Mouse (Mus musculus): ENCODE results near the gene Hapln2. TPM values are rescaled to one million over a fixed set of nuclear protein-coding genes. Genes with fewer than 3 reads are reported as not detected.

The Hapln2 gene
- total and polyA plus RNA-seq, 3 experiments: not detected

DNA sequence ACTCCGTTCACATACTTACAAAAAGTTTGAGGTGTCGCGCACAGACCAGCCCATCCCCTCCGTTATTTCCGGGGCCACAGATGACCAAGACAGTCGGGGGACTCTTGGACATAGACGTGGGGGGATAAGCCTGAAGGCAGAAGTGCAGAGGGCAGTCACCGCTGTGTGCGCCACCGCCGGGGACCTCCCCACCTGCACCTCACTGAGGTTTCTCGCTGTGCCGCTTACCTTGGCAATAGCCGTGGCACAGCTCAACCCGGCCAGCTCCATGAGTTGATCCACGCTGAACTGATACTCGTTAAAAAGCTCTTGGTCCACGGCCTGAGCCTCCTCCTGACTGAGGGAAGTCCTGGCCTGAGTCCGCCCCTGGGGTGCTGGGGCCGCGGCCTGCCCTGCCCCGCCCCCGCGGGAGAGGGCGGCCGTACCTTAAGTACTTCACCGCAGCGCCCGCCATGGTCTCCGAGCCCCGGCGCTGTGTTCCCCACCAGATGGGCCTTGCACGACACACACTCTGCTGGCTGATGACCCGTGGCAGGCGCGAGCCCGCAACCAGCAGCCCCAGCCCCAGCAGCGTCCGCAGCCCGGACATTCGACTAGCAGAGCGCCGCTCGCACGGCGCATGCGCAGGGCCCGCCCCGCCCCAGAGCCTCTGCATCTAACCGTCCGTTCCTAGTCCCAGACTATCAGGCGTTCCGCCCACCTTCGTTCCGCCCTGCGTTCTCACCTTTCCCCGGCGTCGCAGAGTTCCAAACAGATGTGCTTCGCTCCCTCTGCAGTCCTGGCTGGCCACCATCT lies 30.7 kb upstream of the Hapln2 start, which contains the start of gene Naxe:
Naxe (minus strand) TSS at position 594 of the 795 bp plus-strand sequence.
- in situ Hi-C loops (cut with MboI; ENCODE audit: low pct_ligation_motif_present, low pct_unique_long_range_greater_than_20kb, low sequenced_read_pairs) (no loop called here), dilution Hi-C loops (cut with MboI; ENCODE audit: extremely low pct_ligation_motif_present, extremely low pct_unique_long_range_greater_than_20kb, low sequenced_read_pairs) (no loop called here)
- Histone ChIP-seq H3K9ac (ENCODE audit: insufficient read depth, low read depth) (peak within 1 kb of the TSS; percentile 69), H3K9me3 (replicated peaks; ENCODE audit: low read length) (peaks cover 3% of the 10 kb centered on the region), H3K79me2 (replicated peaks; ENCODE audit: control insufficient read depth, extremely low read depth, insufficient read depth, poor library complexity, severe bottlenecking) (no peaks in the 10 kb centered on the region), H3K27me3 (replicated peaks) (peaks cover 5% of the 10 kb centered on the region), H3K27ac (ENCODE audit: insufficient read depth, low read depth) (peak within 1 kb of the TSS; percentile 17; the same call in 1 of the 2 replicates), H3K4me3 (replicated peaks in 1 of 3; ENCODE audit: low read depth in 2 of 3, low read length in 2 of 3, poor library complexity in 1 of 3) (peak within 1 kb of the TSS; percentile 55 to 84 (median 57)), H3K4me2 (ENCODE audit: insufficient read depth, low read depth, poor library complexity, severe bottlenecking) (peak within 1 kb of the TSS; percentile 58), H3K4me1 (ENCODE audit: control insufficient read depth in 1 of 2, insufficient read depth in 2 of 2) (peaks cover 4 to 20% of the 10 kb centered on the region in 2 experiments), H3K36me3 (replicated peaks in 1 of 2; ENCODE audit: control insufficient read depth in 1 of 2, insufficient read depth in 1 of 2, low read length in 1 of 2) (peaks cover 34 to 41% of the 10 kb centered on the region in 2 experiments)
- no peak for TF ChIP-seq RCOR1 (conservative IDR thresholded peaks at IDR 0.05; ENCODE audit: low read depth, low read length)
- TF ChIP-seq EP300 (IDR thresholded peaks at IDR 0.05; ENCODE audit: low read length): no peak
- peak; percentile 70 for TF ChIP-seq ELF1 (IDR thresholded peaks at IDR 0.05; ENCODE audit: low read depth, low read length)
- TF ChIP-seq ETS1 (conservative IDR thresholded peaks at IDR 0.05; ENCODE audit: low read depth, low read length): no peak
- peak; percentile 75 for TF ChIP-seq ZMIZ1 (IDR thresholded peaks at IDR 0.05; ENCODE audit: low read depth, low read length)
- TF ChIP-seq CHD1 (IDR thresholded peaks at IDR 0.05; ENCODE audit: low read depth, low read length): no peak
- peak; percentile 73 for TF ChIP-seq CHD2 (IDR thresholded peaks at IDR 0.05; ENCODE audit: low read length)
- TF ChIP-seq MAX (IDR thresholded peaks at IDR 0.05; ENCODE audit: low read length): peak; percentile 92
- TF ChIP-seq POLR2A (IDR thresholded peaks at IDR 0.05; ENCODE audit: low read depth, low read length): peak; percentile 82
- TF ChIP-seq JUND (conservative IDR thresholded peaks at IDR 0.05; ENCODE audit: low read depth, low read length): no peak
- peak; percentile 99 for TF ChIP-seq NRF1 (IDR thresholded peaks at IDR 0.05; ENCODE audit: low read depth, low read length)
- peak; percentile 48; the same call in 1 of the 2 replicates for TF ChIP-seq MXI1 (IDR thresholded peaks at IDR 0.05; ENCODE audit: low read depth, low read length)
- no peak for TF ChIP-seq PAX5 (IDR thresholded peaks at IDR 0.05; ENCODE audit: low read length)
- TF ChIP-seq HCFC1 (IDR thresholded peaks at IDR 0.05; ENCODE audit: low read depth, low read length): peak; percentile 83
- TF ChIP-seq ZNF384 (IDR thresholded peaks at IDR 0.05; ENCODE audit: low read depth, low read length): no peak
- TF ChIP-seq CTCF (conservative IDR thresholded peaks at IDR 0.05 in 1 of 2, IDR thresholded peaks at IDR 0.05 in 1 of 2; ENCODE audit: low read depth in 2 of 2, low read length in 2 of 2): no peak
- TF ChIP-seq IRF4 (IDR thresholded peaks at IDR 0.05; ENCODE audit: low read depth, low read length): peak; percentile 54; the same call in 1 of the 2 replicates
- TF ChIP-seq MAZ (IDR thresholded peaks at IDR 0.05; ENCODE audit: low read depth, low read length): peak; percentile 73
- TF ChIP-seq POLR2AphosphoS2 (IDR thresholded peaks at IDR 0.05; ENCODE audit: low read depth, low read length): no peak
- TF ChIP-seq USF1 (IDR thresholded peaks at IDR 0.05; ENCODE audit: low read depth, low read length): no peak
- no peak for TF ChIP-seq USF2 (conservative IDR thresholded peaks at IDR 0.05; ENCODE audit: low read depth, low read length)
- TF ChIP-seq BHLHE40 (IDR thresholded peaks at IDR 0.05; ENCODE audit: low read depth, low read length): no peak
- 0 out of 2 replicates have a peak, but pooled peaks have one; percentile 53 for TF ChIP-seq MEF2A (IDR thresholded peaks at IDR 0.05; ENCODE audit: borderline replicate concordance, low read depth, low read length)
- no peak for TF ChIP-seq JUN (IDR thresholded peaks at IDR 0.05; ENCODE audit: insufficient read depth, low read depth, low read length)
- TF ChIP-seq TCF12 (IDR thresholded peaks at IDR 0.05; ENCODE audit: low read depth, low read length): peak; percentile 70
- TF ChIP-seq E2F4 (IDR thresholded peaks at IDR 0.05; ENCODE audit: insufficient replicate concordance, low read depth, low read length): no peak
- no peak for TF ChIP-seq MAFK (IDR thresholded peaks at IDR 0.05; ENCODE audit: insufficient replicate concordance, low read length)
- TF ChIP-seq MYC (IDR thresholded peaks at IDR 0.05; ENCODE audit: low read depth, low read length): no peak
- TF ChIP-seq UBTF (IDR thresholded peaks at IDR 0.05; ENCODE audit: low read depth, low read length): peak; percentile 98
- peak; percentile 88 for TF ChIP-seq SIN3A (IDR thresholded peaks at IDR 0.05; ENCODE audit: low read length)
- peak; percentile 82 for TF ChIP-seq NELFE (IDR thresholded peaks at IDR 0.05; ENCODE audit: low read depth, low read length)
- no peak for TF ChIP-seq ZC3H11A (IDR thresholded peaks at IDR 0.05; ENCODE audit: low read depth, low read length)
- no peak for TF ChIP-seq GABPA (IDR thresholded peaks at IDR 0.05; ENCODE audit: insufficient replicate concordance, low read depth, low read length)
- TF ChIP-seq RAD21 (IDR thresholded peaks at IDR 0.05; ENCODE audit: low read depth, low read length): no peak
- TF ChIP-seq ZKSCAN1 (IDR thresholded peaks at IDR 0.05; ENCODE audit: borderline replicate concordance, low read depth, low read length): no peak
- TF ChIP-seq SMC3 (IDR thresholded peaks at IDR 0.05; ENCODE audit: low read depth, low read length): no peak
- peak; percentile 67; the same call in 1 of the 2 replicates for TF ChIP-seq TBP (conservative IDR thresholded peaks at IDR 0.05; ENCODE audit: low read depth, low read length)
- TF ChIP-seq KAT2A (IDR thresholded peaks at IDR 0.05; ENCODE audit: insufficient replicate concordance, low read length): 0 out of 2 replicates have a peak, but pooled peaks have one; percentile 60
- DNase-seq (ENCODE audit: extremely low read depth): peak; percentile 91

Data from CH12.LX (cell line).